Mouse (Mus musculus): ENCODE measurements around the gene Rnf4. TPM values are rescaled to one million over a fixed set of nuclear protein-coding genes. Genes with fewer than 3 reads are reported as not detected.

Gene Rnf4
- polyA plus RNA-seq, 1 experiment from 2014 or later: 198 TPM

GRCm38 (mm10) chr5:34393251-34393650 lies 57.2 kb downstream of the Rnf4 start:
- no peak for DNase-seq (ENCODE audit: low spot score)
- no peaks in the 10 kb centered on the region for H3K27me3 ChIP-seq (replicated peaks; ENCODE audit: low read depth, poor library complexity, severe bottlenecking)
- no peaks in the 10 kb centered on the region for H3K36me3 ChIP-seq (replicated peaks)
- no peak overlapping the region for H3K4me3 ChIP-seq
- H3K27ac ChIP-seq (replicated peaks): no peak overlapping the region
- no peaks in the 10 kb centered on the region for H3K4me1 ChIP-seq
- no peaks in the 10 kb centered on the region for H3K9me3 ChIP-seq
- WGBS: 93% methylated on average over 8 of the region's 8 CpGs

- Histone ChIP-seq H3K4me1 (no peaks in the 10 kb centered on the region), H3K27me3 (replicated peaks; ENCODE audit: low read depth, poor library complexity, severe bottlenecking) (no peaks in the 10 kb centered on the region), H3K4me3 (no peak overlapping the region), H3K36me3 (replicated peaks) (no peaks in the 10 kb centered on the region), H3K27ac (replicated peaks) (no peak overlapping the region), H3K9me3 (no peaks in the 10 kb centered on the region)
- DNase-seq (ENCODE audit: low spot score): no peak
- 96% methylated on average over 1 of the region's 1 CpGs for WGBS
Measured at GRCm38 (mm10) chr5:34395347-34395746, 59.3 kb downstream of the Rnf4 start.

GRCm38 (mm10) chr5:34395850-34396540 lies 59.9 kb downstream of the Rnf4 start:
- WGBS: 92% methylated on average over 2 of the region's 2 CpGs
- no peak for DNase-seq (ENCODE audit: low spot score)
- H3K27me3 ChIP-seq (replicated peaks; ENCODE audit: low read depth, poor library complexity, severe bottlenecking): no peaks in the 10 kb centered on the region

GRCm38 (mm10) chr5:34397866-34398265 lies 61.8 kb downstream of the Rnf4 start:
- WGBS: 90% methylated on average over 2 of the region's 2 CpGs
- Histone ChIP-seq H3K27ac (replicated peaks) (no peak overlapping the region), H3K4me1 (no peaks in the 10 kb centered on the region), H3K9me3 (no peaks in the 10 kb centered on the region), H3K4me3 (no peak overlapping the region), H3K27me3 (replicated peaks; ENCODE audit: low read depth, poor library complexity, severe bottlenecking) (no peaks in the 10 kb centered on the region), H3K36me3 (replicated peaks) (no peaks in the 10 kb centered on the region)
- no peak for DNase-seq (ENCODE audit: low spot score)

More at GRCm38 (mm10) chr5:34395850-34396540, 59.9 kb downstream of the Rnf4 start:
- Histone ChIP-seq H3K4me1 (no peaks in the 10 kb centered on the region), H3K27ac (replicated peaks) (no peak overlapping the region), H3K4me3 (no peak overlapping the region), H3K9me3 (no peaks in the 10 kb centered on the region), H3K36me3 (replicated peaks) (no peaks in the 10 kb centered on the region)

- WGBS: 86% methylated on average over 1 of the region's 1 CpGs
- Histone ChIP-seq H3K4me3 (no peak overlapping the region), H3K9me3 (no peaks in the 10 kb centered on the region), H3K27ac (replicated peaks) (no peak overlapping the region), H3K4me1 (no peaks in the 10 kb centered on the region), H3K36me3 (replicated peaks) (no peaks in the 10 kb centered on the region), H3K27me3 (replicated peaks; ENCODE audit: low read depth, poor library complexity, severe bottlenecking) (no peaks in the 10 kb centered on the region)
- DNase-seq (ENCODE audit: low spot score): no peak
Measured at GRCm38 (mm10) chr5:34398326-34398725, 62.2 kb downstream of the Rnf4 start.

Other genes starting within 250 kb of the Rnf4 start
- 0.67 and 0.69 TPM in 2 replicates for gene Poln, start 166.8 kb upstream of the Rnf4 start, polyA plus RNA-seq (2016; fragmentation: Nextera tagmentation; extraction: Ambion mirVana)
- gene Haus3, start 166.8 kb upstream of the Rnf4 start, polyA plus RNA-seq (2016; fragmentation: Nextera tagmentation; extraction: Ambion mirVana): 53.0 and 60.0 TPM in 2 replicates
- gene Mxd4, start 148.6 kb upstream of the Rnf4 start, polyA plus RNA-seq (2016; fragmentation: Nextera tagmentation; extraction: Ambion mirVana): 18.7 and 23.0 TPM in 2 replicates
- gene Zfyve28, start 47.8 kb upstream of the Rnf4 start, polyA plus RNA-seq (2016; fragmentation: Nextera tagmentation; extraction: Ambion mirVana): 0.93 and 1.3 TPM in 2 replicates
- 0.06 TPM in 1 of 2 replicates, not detected in the other for gene Cfap99, start 47.7 kb upstream of the Rnf4 start, polyA plus RNA-seq (2016; fragmentation: Nextera tagmentation; extraction: Ambion mirVana)
- 12.1 and 13.8 TPM in 2 replicates for gene Fam193a, start 33.6 kb downstream of the Rnf4 start, polyA plus RNA-seq (2016; fragmentation: Nextera tagmentation; extraction: Ambion mirVana)
- 4.1 and 4.8 TPM in 2 replicates for gene Tnip2, start 177.7 kb downstream of the Rnf4 start, polyA plus RNA-seq (2016; fragmentation: Nextera tagmentation; extraction: Ambion mirVana)
- gene Sh3bp2, start 189.5 kb downstream of the Rnf4 start, polyA plus RNA-seq (2016; fragmentation: Nextera tagmentation; extraction: Ambion mirVana): 7.3 and 8.7 TPM in 2 replicates
- 158 and 166 TPM in 2 replicates for gene Add1, start 237.4 kb downstream of the Rnf4 start, polyA plus RNA-seq (2016; fragmentation: Nextera tagmentation; extraction: Ambion mirVana)

All from embryonic facial prominence, embryonic 10.5 days (tissue).